Mouse (Mus musculus) kidney, embryonic 14.5 days (tissue): Measurements from ENCODE around the gene Nek4. TPM values are rescaled to one million over a fixed set of nuclear protein-coding genes. Genes with fewer than 3 reads are reported as not detected.

Source experiments
- ATAC-seq: fragments of 200-750 bp; cut with Nextera tagmentation; 2 replicates; pipeline ENCODE4 v1.8.0; 2017; ENCODE audit warnings: moderate number of reproducible peaks, mild to moderate bottlenecking, moderate TSS enrichment, moderate library complexity; ENCODE audit not compliant: low FRiP score, low TSS enrichment
- H3K27ac ChIP-seq: fragments of 300-500 bp; sonication (generic); 2 replicates; pipeline ENCODE4 v1.5.1; 2014; ENCODE audit warnings: low read depth, mild to moderate bottlenecking, low read length, moderate library complexity, mixed read lengths
- H3K27me3 ChIP-seq: fragments of 300-500 bp; sonication (generic); 2 replicates; pipeline ENCODE4 v1.6.1; 2014; ENCODE audit warnings: mild to moderate bottlenecking, low read length; ENCODE audit not compliant: control insufficient read depth, insufficient read depth
- H3K36me3 ChIP-seq: fragments of 300-500 bp; sonication (generic); 2 replicates; pipeline ENCODE4 v1.6.1; 2014; ENCODE audit warnings: low read length, mixed read lengths; ENCODE audit not compliant: control insufficient read depth, insufficient read depth
- H3K4me1 ChIP-seq: fragments of 300-500 bp; sonication (generic); 2 replicates; pipeline ENCODE4 v1.6.1; 2014; ENCODE audit warnings: low read length, mixed read lengths; ENCODE audit not compliant: control insufficient read depth, insufficient read depth
- H3K4me2 ChIP-seq: fragments of 300-500 bp; sonication (generic); replicated peaks from 2 replicates; pipeline ENCODE4 v1.6.1; 2014; ENCODE audit warnings: low read depth, mild to moderate bottlenecking, low read length
- H3K4me3 ChIP-seq: fragments of 300-500 bp; sonication (generic); 2 replicates; pipeline ENCODE4 v1.5.1; 2014; ENCODE audit warnings: mild to moderate bottlenecking, low read length
- H3K9ac ChIP-seq: fragments of 300-500 bp; sonication (generic); 2 replicates; pipeline ENCODE4 v1.6.1; 2014; ENCODE audit warnings: low read depth, mild to moderate bottlenecking, low read length, moderate library complexity
- H3K9me3 ChIP-seq: fragments of 300-500 bp; sonication (generic); 2 replicates; pipeline ENCODE4 v1.6.1; 2016; ENCODE audit warnings: low read length; ENCODE audit not compliant: control insufficient read depth
- WGBS: fragments of 180-500 bp; shearing (Covaris S2); extraction: QIAGEN DNeasy Blood & Tissue Kit; methylation state at CpG from one replicate; pipeline ENCODE4 v1.1.7; 2014; 5-methylcytosine and 5-hydroxymethylcytosine counted together
- polyA plus RNA-seq: library from polyadenylated mRNA; unstranded; fragments of >200 nt; fragmentation: Nextera tagmentation; extraction: Ambion mirVana; gene quantifications from 2 replicates; pipeline ENCODE4 v1.2.1, GENCODE M21; 2014

Gene Nek4
- polyA plus RNA-seq, 1 experiment from 2014 or later = 20.3 TPM

DNA sequence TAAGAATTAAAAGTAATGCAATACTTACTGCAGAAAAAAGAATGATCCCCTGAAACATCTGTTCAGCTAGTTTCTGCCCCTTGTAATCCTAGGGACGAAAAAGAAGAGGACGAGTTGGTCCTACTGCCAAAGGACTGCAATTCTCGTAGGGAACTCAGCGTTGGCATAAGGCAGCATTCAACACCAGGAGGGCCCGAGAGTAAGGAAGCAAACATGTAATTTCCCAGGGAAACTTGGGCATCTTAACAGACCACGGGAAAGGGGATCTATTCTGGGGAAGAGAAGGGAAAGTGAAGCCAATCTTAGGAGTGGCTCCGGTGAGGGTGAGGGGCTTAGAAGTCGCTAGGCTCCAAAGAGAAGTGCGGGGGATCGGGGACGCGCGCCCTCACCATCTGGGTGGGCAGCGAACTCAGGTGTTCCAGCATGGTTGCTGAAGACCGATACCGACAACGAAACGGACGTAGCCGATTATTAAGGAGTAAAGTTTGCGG is 49.7 kb downstream of the Nek4 start:
- peak; percentile 14; the same call in 1 of the 2 replicates for ATAC-seq
- Histone ChIP-seq H3K27me3 (no peaks in the 10 kb centered on the region), H3K4me3 (peak overlapping the region; percentile 56), H3K27ac (peak overlapping the region; percentile 93), H3K9me3 (no peaks in the 10 kb centered on the region), H3K36me3 (peaks cover 10% of the 10 kb centered on the region; the same call in 1 of the 2 replicates), H3K4me1 (0 out of 2 replicates have a peak, but pooled peaks cover 8% of the 10 kb centered on the region), H3K4me2 (peak overlapping the region; percentile 57), H3K9ac (peak overlapping the region; percentile 89)
- WGBS = under 1% methylated on average over 21 of the region's 21 CpGs

DNA sequence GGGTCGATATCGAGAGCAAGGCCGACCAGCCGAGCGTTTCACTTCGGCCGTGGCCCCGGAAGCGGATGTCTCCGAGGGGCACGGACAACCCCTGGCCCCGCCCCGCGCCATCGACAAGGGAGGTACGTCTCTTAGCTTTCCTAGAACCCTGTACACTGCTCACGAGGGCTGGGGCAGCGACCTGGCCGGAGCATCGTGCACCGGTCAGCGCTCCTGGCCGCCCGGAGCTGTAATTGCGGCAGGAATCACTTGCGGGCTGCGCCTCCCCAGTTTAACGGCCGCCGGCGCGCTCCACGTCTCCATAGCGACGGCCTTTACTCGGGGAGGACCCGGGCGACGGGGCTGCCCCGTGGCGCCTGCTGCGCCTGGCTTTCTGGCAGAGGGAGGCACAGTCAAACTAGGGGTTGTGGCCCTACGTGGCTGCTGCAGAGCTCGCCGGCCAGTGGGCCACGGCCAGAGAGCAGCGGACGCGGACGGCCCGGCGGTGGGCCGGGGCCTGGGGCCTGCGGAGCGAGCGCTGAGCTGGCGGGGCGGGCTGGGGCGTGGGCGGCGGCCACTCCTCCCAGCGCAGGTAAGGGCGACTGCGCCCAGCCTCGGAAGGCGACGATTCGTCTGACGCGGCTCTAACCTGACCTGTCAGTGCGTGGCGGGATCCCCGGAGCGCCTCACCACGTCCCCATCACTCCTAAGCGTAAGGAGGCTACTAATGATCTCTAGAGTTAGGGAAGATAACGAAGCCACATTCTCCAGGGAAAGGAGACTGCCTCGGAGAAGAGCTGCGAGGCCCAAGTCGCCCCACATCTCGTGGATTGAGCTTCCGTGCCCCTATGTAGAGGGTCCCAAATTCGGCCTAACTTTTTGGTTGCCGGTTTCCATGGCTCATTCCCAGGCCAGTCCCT is 50.4 kb downstream of the Nek4 start, which contains the start of the genes Glt8d1 and Spcs1:
TSS of gene Glt8d1 (plus strand) at position 94 of the 899 bp plus-strand sequence.
TSS of gene Spcs1 (minus strand) at position 366 of the 899 bp plus-strand sequence.
- Histone ChIP-seq H3K27me3 (no peaks in the 10 kb centered on the region), H3K9ac (peak within 1 kb of the TSS; percentile 89), H3K4me1 (0 out of 2 replicates have a peak, but pooled peaks cover 8% of the 10 kb centered on the region), H3K4me3 (peak within 1 kb of the TSS; percentile 56), H3K27ac (peak within 1 kb of the TSS; percentile 93), H3K4me2 (peak within 1 kb of the TSS; percentile 57), H3K36me3 (peaks cover 10% of the 10 kb centered on the region; the same call in 1 of the 2 replicates), H3K9me3 (no peaks in the 10 kb centered on the region)
- ATAC-seq = peak; percentile 94
- WGBS = under 1% methylated on average over 80 of the region's 84 CpGs

DNA sequence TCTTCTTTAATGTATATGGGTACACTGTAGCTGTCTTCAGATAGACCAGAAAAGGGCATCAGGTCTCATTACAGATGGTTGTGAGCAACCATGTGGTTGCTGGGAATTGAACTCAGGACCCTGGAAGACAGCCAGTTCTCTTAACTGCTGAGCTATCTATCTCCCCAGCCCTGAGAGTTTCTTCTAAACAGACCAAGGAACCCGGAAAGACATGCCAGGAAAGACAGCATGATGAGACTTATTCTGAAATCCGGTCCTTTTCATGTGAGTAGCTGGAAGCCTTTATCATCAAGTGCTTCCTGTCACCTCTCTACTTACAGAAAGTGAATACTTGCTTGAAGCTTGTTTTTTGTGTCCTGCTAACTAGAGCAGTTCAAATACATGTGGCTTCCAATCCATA is 53.4 kb downstream of the Nek4 start:
- no peak for ATAC-seq
- H3K9ac ChIP-seq = no peak overlapping the region
- H3K9me3 ChIP-seq = no peaks in the 10 kb centered on the region
- 0 out of 2 replicates have a peak, but pooled peaks cover 8% of the 10 kb centered on the region for H3K4me1 ChIP-seq
- no peak overlapping the region for H3K4me3 ChIP-seq
- H3K27ac ChIP-seq = no peak overlapping the region
- H3K27me3 ChIP-seq = no peaks in the 10 kb centered on the region
- peaks cover 16% of the 10 kb centered on the region for H3K36me3 ChIP-seq
- H3K4me2 ChIP-seq = no peak overlapping the region
- 82% methylated on average over 2 of the region's 2 CpGs for WGBS

DNA sequence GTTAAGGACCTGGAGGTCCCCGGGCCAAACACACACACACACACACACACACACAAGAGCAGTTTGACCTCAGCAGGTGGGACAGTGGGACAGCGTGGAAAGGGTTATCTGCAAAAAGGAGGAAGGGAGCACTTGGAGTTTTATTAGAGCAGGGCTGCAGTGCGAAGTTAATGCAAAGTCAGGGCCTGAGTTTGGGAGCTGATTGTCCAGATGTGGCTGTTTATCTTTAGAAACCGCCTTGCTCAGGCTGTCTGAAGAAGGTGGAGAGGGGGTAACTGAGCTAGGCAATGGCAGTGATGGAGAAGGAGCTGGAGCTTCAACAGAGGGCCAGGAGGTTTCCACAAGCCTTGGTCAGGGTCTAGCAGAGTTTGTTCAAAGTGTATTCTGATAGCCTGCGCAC is 55.6 kb downstream of the Nek4 start:
- WGBS = 77% methylated on average over 5 of the region's 5 CpGs
- H3K4me2 ChIP-seq = no peak overlapping the region
- 0 out of 2 replicates have a peak, but pooled peaks cover 4% of the 10 kb centered on the region for H3K4me1 ChIP-seq
- H3K9ac ChIP-seq = no peak overlapping the region
- no peaks in the 10 kb centered on the region for H3K9me3 ChIP-seq
- H3K27me3 ChIP-seq = no peaks in the 10 kb centered on the region
- H3K27ac ChIP-seq = no peak overlapping the region
- no peak overlapping the region for H3K4me3 ChIP-seq
- ATAC-seq = no peak
- peaks cover 36% of the 10 kb centered on the region for H3K36me3 ChIP-seq

DNA sequence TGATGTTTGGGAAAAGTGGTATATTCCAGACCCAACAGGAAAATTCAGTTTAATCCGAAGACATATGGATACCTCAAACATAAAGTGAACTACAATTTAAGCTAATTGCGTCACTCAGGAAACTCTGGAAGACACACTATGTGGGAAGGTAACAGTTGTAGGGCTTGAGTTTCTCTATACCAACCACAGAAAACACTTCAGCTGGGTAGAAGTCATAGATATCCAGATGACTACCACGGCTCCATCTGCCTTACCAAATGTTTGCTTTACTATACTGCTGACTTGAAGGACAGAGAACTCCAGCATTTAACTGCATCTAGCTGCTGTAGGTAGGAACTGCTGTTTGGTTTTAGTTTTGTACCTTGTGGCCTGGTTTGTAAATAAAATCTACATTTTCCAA is 60.4 kb downstream of the Nek4 start:
- peaks cover 85% of the 10 kb centered on the region for H3K36me3 ChIP-seq
- H3K27me3 ChIP-seq = no peaks in the 10 kb centered on the region
- no peaks in the 10 kb centered on the region for H3K9me3 ChIP-seq
- no peaks in the 10 kb centered on the region for H3K4me1 ChIP-seq
- no peak for ATAC-seq
- no peak overlapping the region for H3K4me2 ChIP-seq
- WGBS = 91% methylated on average over 3 of the region's 3 CpGs
- no peak overlapping the region for H3K9ac ChIP-seq
- H3K27ac ChIP-seq = no peak overlapping the region
- no peak overlapping the region for H3K4me3 ChIP-seq

DNA sequence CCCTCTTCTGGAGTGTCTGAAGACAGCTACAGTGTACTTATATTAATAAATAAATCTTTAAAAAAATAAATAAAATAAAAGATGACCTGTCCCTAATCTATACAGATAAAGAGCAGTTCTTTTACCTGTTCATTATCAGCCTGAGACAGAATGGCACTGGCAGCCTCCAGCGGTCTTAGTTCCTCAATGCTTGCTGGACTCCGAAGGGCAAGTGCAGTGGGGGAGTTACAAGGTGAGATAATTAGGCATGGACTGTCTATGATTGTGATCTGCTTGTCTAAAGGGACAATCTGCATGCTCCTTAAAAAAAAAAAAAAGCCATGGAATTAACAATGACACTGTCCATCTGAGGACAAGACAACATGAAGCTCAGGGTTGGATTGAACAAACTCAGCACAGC is 62.8 kb downstream of the Nek4 start:
- no peak overlapping the region for H3K4me2 ChIP-seq
- no peaks in the 10 kb centered on the region for H3K9me3 ChIP-seq
- no peak for ATAC-seq
- H3K9ac ChIP-seq = no peak overlapping the region
- peaks cover 81% of the 10 kb centered on the region for H3K36me3 ChIP-seq
- H3K27me3 ChIP-seq = no peaks in the 10 kb centered on the region
- WGBS = 97% methylated on average over 2 of the region's 2 CpGs
- H3K4me1 ChIP-seq = 0 out of 2 replicates have a peak, but pooled peaks cover 3% of the 10 kb centered on the region
- no peak overlapping the region for H3K4me3 ChIP-seq
- H3K27ac ChIP-seq = no peak overlapping the region

DNA sequence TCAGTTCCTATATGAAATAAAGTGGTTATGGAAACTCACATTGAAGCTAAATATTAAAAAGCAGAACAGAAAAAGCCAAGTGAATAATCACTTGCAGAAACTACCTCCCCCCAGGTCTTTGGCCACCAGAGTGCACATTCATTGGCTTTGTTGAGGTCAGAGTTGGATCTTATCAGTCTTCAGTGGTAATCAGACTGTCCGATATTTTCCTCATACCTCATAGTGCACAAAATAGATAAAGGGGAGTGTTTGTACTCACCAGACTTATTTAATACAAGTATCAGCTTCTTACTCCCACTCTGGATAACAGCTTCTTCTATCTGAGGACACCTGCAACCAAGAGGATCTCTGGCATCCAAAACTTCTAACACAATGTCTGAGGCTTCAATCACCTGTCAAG is 64.9 kb downstream of the Nek4 start:
- no peak for ATAC-seq

DNA sequence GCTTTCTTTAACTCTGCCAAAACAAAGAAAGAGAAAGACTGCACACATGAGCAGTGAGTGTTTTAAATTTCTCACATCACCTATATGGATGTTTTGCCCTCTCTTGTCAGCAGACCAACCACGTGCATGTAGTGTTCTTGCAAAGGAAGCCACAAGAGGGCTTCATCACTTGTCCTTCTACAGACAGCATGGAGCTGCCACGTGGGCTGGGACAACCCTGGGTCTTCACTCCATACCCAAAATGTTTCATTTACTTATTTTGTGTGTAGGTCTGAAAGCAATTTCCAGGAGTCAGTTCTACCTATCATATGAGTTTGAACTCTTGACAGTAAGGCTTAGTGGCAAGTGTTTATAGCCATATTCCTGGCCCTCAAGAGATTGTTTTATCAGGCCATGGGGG is 66.7 kb downstream of the Nek4 start:
- H3K4me2 ChIP-seq = peak overlapping the region; percentile 65
- no peaks in the 10 kb centered on the region for H3K27me3 ChIP-seq
- no peak overlapping the region for H3K27ac ChIP-seq
- H3K4me1 ChIP-seq = 0 out of 2 replicates have a peak, but pooled peaks cover 3% of the 10 kb centered on the region
- peaks cover 55% of the 10 kb centered on the region for H3K36me3 ChIP-seq
- 0% methylated on average over 2 of the region's 2 CpGs for WGBS
- H3K9me3 ChIP-seq = no peaks in the 10 kb centered on the region
- H3K9ac ChIP-seq = peak overlapping the region; percentile 93
- H3K4me3 ChIP-seq = peak overlapping the region; percentile 84
- no peak for ATAC-seq

More for the DNA sequence above, 64.9 kb downstream of the Nek4 start:
- Histone ChIP-seq H3K27ac (no peak overlapping the region), H3K9me3 (no peaks in the 10 kb centered on the region), H3K36me3 (peaks cover 65% of the 10 kb centered on the region), H3K4me2 (no peak overlapping the region), H3K4me3 (no peak overlapping the region), H3K27me3 (no peaks in the 10 kb centered on the region), H3K4me1 (0 out of 2 replicates have a peak, but pooled peaks cover 3% of the 10 kb centered on the region), H3K9ac (no peak overlapping the region)
- WGBS = 87% methylated on average over 1 of the region's 1 CpGs
